Mouse (Mus musculus): Measurements from ENCODE around the gene Mcam. TPM values are rescaled to one million over a fixed set of nuclear protein-coding genes. Genes with fewer than 3 reads are reported as not detected.
A peak's percentile ranks its signal among the peaks of the same experiment; 100 is the strongest.

Gene Mcam
- polyA plus RNA-seq, 1 experiment from 2014 or later: 130 TPM

- Histone ChIP-seq H3K36me3 (ENCODE audit: control insufficient read depth, insufficient read depth, low read length) (no peaks in the 10 kb centered on the region), H3K9me3 (ENCODE audit: control insufficient read depth, low read length) (no peaks in the 10 kb centered on the region), H3K27ac (replicated peaks in 1 of 2; ENCODE audit: control insufficient read depth in 1 of 2, insufficient read depth in 1 of 2, low read depth in 2 of 2, low read length in 2 of 2) (no peak overlapping the region), H3K27me3 (ENCODE audit: control insufficient read depth, insufficient read depth, low read length) (no peaks in the 10 kb centered on the region), H3K9ac (ENCODE audit: low read length) (no peak overlapping the region), H3K4me1 (ENCODE audit: control insufficient read depth in 2 of 2, insufficient read depth in 2 of 2, low read length in 2 of 2) (peaks cover 6 to 9% of the 10 kb centered on the region in 2 experiments), H3K4me3 (ENCODE audit: control insufficient read depth in 1 of 2, insufficient read depth in 1 of 2, low read depth in 1 of 2, low read length in 2 of 2) (no peak overlapping the region), H3K4me2 (ENCODE audit: low read length) (no peak overlapping the region)
- WGBS: 63% methylated on average over 6 of the region's 6 CpGs
- no peak for ATAC-seq (ENCODE audit: insufficient number of reproducible peaks, insufficient read depth, low FRiP score, low read depth)
Measured at GRCm38 (mm10) chr9:44124317-44124716, 10.0 kb upstream of the Mcam start.

DNA sequence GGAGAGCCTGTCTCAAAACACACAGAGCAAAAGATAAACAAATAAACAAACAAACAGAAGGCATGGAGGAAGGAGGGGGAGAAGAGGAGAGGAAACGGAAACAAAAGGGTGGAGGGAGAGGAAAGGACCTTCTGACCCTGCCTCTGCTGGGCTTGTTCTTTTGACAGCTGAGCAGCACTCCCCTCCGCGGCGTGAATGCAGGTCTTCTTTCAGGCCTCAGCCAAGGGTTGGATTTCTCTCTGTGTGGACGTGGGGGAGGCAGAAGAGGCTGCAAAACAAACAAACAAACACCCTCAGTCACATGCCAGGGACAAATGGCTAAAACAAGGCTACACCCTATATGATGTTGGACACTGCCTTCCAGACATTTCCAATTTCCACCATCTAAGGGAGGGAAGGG is 9.2 kb upstream of the Mcam start:
- 71% methylated on average over 5 of the region's 5 CpGs for WGBS
- Histone ChIP-seq H3K4me1 (ENCODE audit: control insufficient read depth in 2 of 2, insufficient read depth in 2 of 2, low read length in 2 of 2) (peaks cover 11 to 15% of the 10 kb centered on the region in 2 experiments), H3K36me3 (ENCODE audit: control insufficient read depth, insufficient read depth, low read length) (no peaks in the 10 kb centered on the region), H3K9ac (ENCODE audit: low read length) (no peak overlapping the region), H3K9me3 (ENCODE audit: control insufficient read depth, low read length) (no peaks in the 10 kb centered on the region), H3K4me2 (ENCODE audit: low read length) (no peak overlapping the region), H3K27ac (replicated peaks in 1 of 2; ENCODE audit: control insufficient read depth in 1 of 2, insufficient read depth in 1 of 2, low read depth in 2 of 2, low read length in 2 of 2) (no peak overlapping the region), H3K4me3 (ENCODE audit: control insufficient read depth in 1 of 2, insufficient read depth in 1 of 2, low read depth in 1 of 2, low read length in 2 of 2) (no peak overlapping the region), H3K27me3 (ENCODE audit: control insufficient read depth, insufficient read depth, low read length) (no peaks in the 10 kb centered on the region)
- ATAC-seq (ENCODE audit: insufficient number of reproducible peaks, insufficient read depth, low FRiP score, low read depth): no peak

- Histone ChIP-seq H3K9me3 (ENCODE audit: control insufficient read depth, low read length) (no peaks in the 10 kb centered on the region), H3K27ac (replicated peaks in 1 of 2; ENCODE audit: control insufficient read depth in 1 of 2, insufficient read depth in 1 of 2, low read depth in 2 of 2, low read length in 2 of 2) (peak overlapping the region; percentile 46 to 69; a peak in 3 of 4 replicates), H3K4me1 (ENCODE audit: control insufficient read depth in 2 of 2, insufficient read depth in 2 of 2, low read length in 2 of 2) (peaks cover 16 to 23% of the 10 kb centered on the region in 2 experiments), H3K4me3 (ENCODE audit: control insufficient read depth in 1 of 2, insufficient read depth in 1 of 2, low read depth in 1 of 2, low read length in 2 of 2) (no peak overlapping the region), H3K9ac (ENCODE audit: low read length) (peak overlapping the region; percentile 57), H3K4me2 (ENCODE audit: low read length) (peak overlapping the region; percentile 60), H3K36me3 (ENCODE audit: control insufficient read depth, insufficient read depth, low read length) (no peaks in the 10 kb centered on the region), H3K27me3 (ENCODE audit: control insufficient read depth, insufficient read depth, low read length) (no peaks in the 10 kb centered on the region)
- ATAC-seq (ENCODE audit: insufficient number of reproducible peaks, insufficient read depth, low FRiP score, low read depth): no peak
- WGBS: 29% methylated on average over 18 of the region's 18 CpGs
Measured at GRCm38 (mm10) chr9:44125546-44126428, 8.5 kb upstream of the Mcam start.

GRCm38 (mm10) chr9:44126746-44127145 is 7.5 kb upstream of the Mcam start:
- H3K27ac ChIP-seq (replicated peaks in 1 of 2; ENCODE audit: control insufficient read depth in 1 of 2, insufficient read depth in 1 of 2, low read depth in 2 of 2, low read length in 2 of 2): peak overlapping the region; percentile 41 to 69; a peak in 3 of 4 replicates
- 81% methylated on average over 3 of the region's 3 CpGs for WGBS
- no peak overlapping the region; the same call in 1 of the 2 replicates for H3K9ac ChIP-seq (ENCODE audit: low read length)
- H3K9me3 ChIP-seq (ENCODE audit: control insufficient read depth, low read length): no peaks in the 10 kb centered on the region
- peaks cover 23 to 31% of the 10 kb centered on the region in 2 experiments for H3K4me1 ChIP-seq (ENCODE audit: control insufficient read depth in 2 of 2, insufficient read depth in 2 of 2, low read length in 2 of 2)
- no peak for ATAC-seq (ENCODE audit: insufficient number of reproducible peaks, insufficient read depth, low FRiP score, low read depth)
- H3K4me3 ChIP-seq (ENCODE audit: control insufficient read depth in 1 of 2, insufficient read depth in 1 of 2, low read depth in 1 of 2, low read length in 2 of 2): no peak overlapping the region
- H3K27me3 ChIP-seq (ENCODE audit: control insufficient read depth, insufficient read depth, low read length): no peaks in the 10 kb centered on the region
- H3K4me2 ChIP-seq (ENCODE audit: low read length): peak overlapping the region; percentile 60
- H3K36me3 ChIP-seq (ENCODE audit: control insufficient read depth, insufficient read depth, low read length): no peaks in the 10 kb centered on the region

DNA sequence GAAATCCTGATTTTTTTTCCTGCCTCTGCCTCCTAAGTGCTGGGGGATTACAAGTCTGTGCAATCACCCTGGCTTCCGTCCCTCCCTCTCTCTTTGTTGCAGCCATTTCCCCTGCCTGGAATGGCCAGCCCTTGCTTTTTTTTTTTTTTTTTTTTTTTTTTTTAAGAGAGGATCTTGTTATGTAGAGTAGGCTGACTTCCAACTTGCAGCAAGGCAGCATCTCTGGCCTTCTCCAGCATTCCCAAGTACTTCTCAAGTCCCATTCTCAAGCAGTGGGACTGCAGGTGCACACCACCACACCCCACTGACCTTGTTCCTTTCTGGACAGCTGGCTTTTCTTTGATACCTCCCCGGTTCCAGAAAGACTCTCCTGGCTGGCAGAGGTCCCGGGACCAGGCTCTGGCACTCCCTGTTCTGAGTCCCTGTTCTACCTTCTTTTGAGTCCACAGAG is 6.9 kb upstream of the Mcam start:
- H3K4me2 ChIP-seq (ENCODE audit: low read length): no peak overlapping the region
- no peak overlapping the region for H3K4me3 ChIP-seq (ENCODE audit: control insufficient read depth in 1 of 2, insufficient read depth in 1 of 2, low read depth in 1 of 2, low read length in 2 of 2)
- ATAC-seq (ENCODE audit: insufficient number of reproducible peaks, insufficient read depth, low FRiP score, low read depth): no peak
- H3K27ac ChIP-seq (replicated peaks in 1 of 2; ENCODE audit: control insufficient read depth in 1 of 2, insufficient read depth in 1 of 2, low read depth in 2 of 2, low read length in 2 of 2): peak overlapping the region; percentile 43 to 69; a peak in 3 of 4 replicates
- H3K36me3 ChIP-seq (ENCODE audit: control insufficient read depth, insufficient read depth, low read length): no peaks in the 10 kb centered on the region
- no peaks in the 10 kb centered on the region for H3K9me3 ChIP-seq (ENCODE audit: control insufficient read depth, low read length)
- H3K27me3 ChIP-seq (ENCODE audit: control insufficient read depth, insufficient read depth, low read length): no peaks in the 10 kb centered on the region
- 60% methylated on average over 3 of the region's 3 CpGs for WGBS
- H3K4me1 ChIP-seq (ENCODE audit: control insufficient read depth in 2 of 2, insufficient read depth in 2 of 2, low read length in 2 of 2): peaks cover 24 to 32% of the 10 kb centered on the region in 2 experiments
- H3K9ac ChIP-seq (ENCODE audit: low read length): no peak overlapping the region; the same call in 1 of the 2 replicates

DNA sequence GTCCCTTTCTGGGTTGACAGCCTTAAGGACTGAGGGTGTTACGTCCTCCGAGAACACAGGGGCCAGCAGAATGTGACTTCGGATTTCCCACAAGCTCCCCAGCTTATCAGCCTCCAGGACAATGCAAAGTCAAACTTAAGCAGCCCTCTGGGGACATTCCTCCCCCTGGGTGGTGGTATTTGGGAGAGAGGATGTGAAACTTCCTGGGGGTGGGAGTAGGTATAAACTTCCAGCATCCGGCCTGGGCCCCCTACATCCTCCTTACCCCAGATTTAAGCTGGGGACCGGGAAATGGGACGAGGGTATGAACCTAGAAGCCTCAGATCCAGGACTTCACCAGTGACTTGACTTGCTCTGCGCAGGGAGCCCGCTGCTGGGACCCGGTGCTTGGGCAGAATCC is 4.6 kb upstream of the Mcam start:
- Histone ChIP-seq H3K4me1 (ENCODE audit: control insufficient read depth in 2 of 2, insufficient read depth in 2 of 2, low read length in 2 of 2) (peaks cover 35 to 47% of the 10 kb centered on the region in 2 experiments), H3K27me3 (ENCODE audit: control insufficient read depth, insufficient read depth, low read length) (no peaks in the 10 kb centered on the region), H3K36me3 (ENCODE audit: control insufficient read depth, insufficient read depth, low read length) (no peaks in the 10 kb centered on the region), H3K27ac (replicated peaks in 1 of 2; ENCODE audit: control insufficient read depth in 1 of 2, insufficient read depth in 1 of 2, low read depth in 2 of 2, low read length in 2 of 2) (peak overlapping the region; percentile 87 to 89), H3K4me3 (ENCODE audit: control insufficient read depth in 1 of 2, insufficient read depth in 1 of 2, low read depth in 1 of 2, low read length in 2 of 2) (peak overlapping the region; percentile 45 to 46), H3K4me2 (ENCODE audit: low read length) (peak overlapping the region; percentile 87), H3K9ac (ENCODE audit: low read length) (peak overlapping the region; percentile 77), H3K9me3 (ENCODE audit: control insufficient read depth, low read length) (no peaks in the 10 kb centered on the region)
- 1% methylated on average over 9 of the region's 9 CpGs for WGBS
- no peak for ATAC-seq (ENCODE audit: insufficient number of reproducible peaks, insufficient read depth, low FRiP score, low read depth)

- Histone ChIP-seq H3K4me1 (ENCODE audit: control insufficient read depth in 2 of 2, insufficient read depth in 2 of 2, low read length in 2 of 2) (peaks cover 35 to 47% of the 10 kb centered on the region in 2 experiments), H3K36me3 (ENCODE audit: control insufficient read depth, insufficient read depth, low read length) (no peaks in the 10 kb centered on the region), H3K9me3 (ENCODE audit: control insufficient read depth, low read length) (no peaks in the 10 kb centered on the region), H3K4me3 (ENCODE audit: control insufficient read depth in 1 of 2, insufficient read depth in 1 of 2, low read depth in 1 of 2, low read length in 2 of 2) (peak overlapping the region; percentile 45 to 46), H3K27ac (replicated peaks in 1 of 2; ENCODE audit: control insufficient read depth in 1 of 2, insufficient read depth in 1 of 2, low read depth in 2 of 2, low read length in 2 of 2) (peak overlapping the region; percentile 87 to 89), H3K9ac (ENCODE audit: low read length) (peak overlapping the region; percentile 77), H3K27me3 (ENCODE audit: control insufficient read depth, insufficient read depth, low read length) (no peaks in the 10 kb centered on the region), H3K4me2 (ENCODE audit: low read length) (peak overlapping the region; percentile 87)
- ATAC-seq (ENCODE audit: insufficient number of reproducible peaks, insufficient read depth, low FRiP score, low read depth): peak; percentile 58
- WGBS: 1% methylated on average over 27 of the region's 27 CpGs
Measured at GRCm38 (mm10) chr9:44130034-44130433, 4.2 kb upstream of the Mcam start.

Data from heart, embryonic 14.5 days (tissue).